Mouse (Mus musculus) erythroblast, embryonic 14.5 days (primary cell): ENCODE results near the gene Apeh.

Source experiments
- GATA1 ChIP-seq: IDR thresholded peaks from 2 replicates; pipeline ENCODE4 v1.6.1; 2012; ENCODE audit warnings: low read length, inconsistent platforms, mixed read lengths
- TAL1 ChIP-seq: IDR thresholded peaks from 3 replicates; pipeline ENCODE4 v1.6.1; 2012; ENCODE audit warnings: low read length, inconsistent platforms, mixed read lengths

GRCm38 (mm10) chr9:108093586-108093985, 820 bp downstream of the Apeh start:
- TF ChIP-seq TAL1 (no peak), GATA1 (no peak)
